Mouse (Mus musculus): ENCODE results near the gene Pi4kb. TPM values are rescaled to one million over a fixed set of nuclear protein-coding genes. Genes with fewer than 3 reads are reported as not detected.

The Pi4kb gene
- total and polyA plus RNA-seq, 3 experiments, result 24.0 to 39.2 (median 30.7) TPM

GRCm38 (mm10) chr3:95024551-95024950 lies 50.0 kb downstream of the Pi4kb start:
- dilution Hi-C loops (cut with MboI; ENCODE audit: extremely low pct_ligation_motif_present, extremely low pct_unique_long_range_greater_than_20kb, low sequenced_read_pairs) (no loop called here), in situ Hi-C loops (cut with MboI; ENCODE audit: low pct_ligation_motif_present, low pct_unique_long_range_greater_than_20kb, low sequenced_read_pairs) (no loop called here)
- no peaks in the 10 kb centered on the region for H3K79me2 ChIP-seq (replicated peaks; ENCODE audit: control insufficient read depth, extremely low read depth, insufficient read depth, poor library complexity, severe bottlenecking)
- no peak overlapping the region for H3K27ac ChIP-seq (ENCODE audit: insufficient read depth, low read depth)
- H3K9me3 ChIP-seq (replicated peaks; ENCODE audit: low read length), result no peaks in the 10 kb centered on the region
- H3K4me2 ChIP-seq (ENCODE audit: insufficient read depth, low read depth, poor library complexity, severe bottlenecking), result no peak overlapping the region
- no peak overlapping the region for H3K4me3 ChIP-seq (replicated peaks in 1 of 3; ENCODE audit: low read depth in 2 of 3, low read length in 2 of 3, poor library complexity in 1 of 3)
- H3K36me3 ChIP-seq (replicated peaks in 1 of 2; ENCODE audit: control insufficient read depth in 1 of 2, insufficient read depth in 1 of 2, low read length in 1 of 2), result peaks cover 4 to 33% of the 10 kb centered on the region in 2 experiments
- H3K9ac ChIP-seq (ENCODE audit: insufficient read depth, low read depth), result no peak overlapping the region
- no peaks in the 10 kb centered on the region for H3K27me3 ChIP-seq (replicated peaks)
- peaks cover 0 to 15% of the 10 kb centered on the region in 2 experiments; a peak in 2 of 4 replicates for H3K4me1 ChIP-seq (ENCODE audit: control insufficient read depth in 1 of 2, insufficient read depth in 2 of 2)
- no peak for DNase-seq (ENCODE audit: extremely low read depth)
- TF ChIP-seq CHD1 (IDR thresholded peaks at IDR 0.05; ENCODE audit: low read depth, low read length) (no peak), KAT2A (IDR thresholded peaks at IDR 0.05; ENCODE audit: insufficient replicate concordance, low read length) (no peak), JUN (IDR thresholded peaks at IDR 0.05; ENCODE audit: insufficient read depth, low read depth, low read length) (no peak), GABPA (IDR thresholded peaks at IDR 0.05; ENCODE audit: insufficient replicate concordance, low read depth, low read length) (no peak), SMC3 (IDR thresholded peaks at IDR 0.05; ENCODE audit: low read depth, low read length) (no peak), ZC3H11A (IDR thresholded peaks at IDR 0.05; ENCODE audit: low read depth, low read length) (no peak), CHD2 (IDR thresholded peaks at IDR 0.05; ENCODE audit: low read length) (no peak), PAX5 (IDR thresholded peaks at IDR 0.05; ENCODE audit: low read length) (no peak), MEF2A (IDR thresholded peaks at IDR 0.05; ENCODE audit: borderline replicate concordance, low read depth, low read length) (no peak), MXI1 (IDR thresholded peaks at IDR 0.05; ENCODE audit: low read depth, low read length) (no peak), ZNF384 (IDR thresholded peaks at IDR 0.05; ENCODE audit: low read depth, low read length) (no peak), IRF4 (IDR thresholded peaks at IDR 0.05; ENCODE audit: low read depth, low read length) (no peak), UBTF (IDR thresholded peaks at IDR 0.05; ENCODE audit: low read depth, low read length) (no peak), MYC (IDR thresholded peaks at IDR 0.05; ENCODE audit: low read depth, low read length) (no peak), MAZ (IDR thresholded peaks at IDR 0.05; ENCODE audit: low read depth, low read length) (no peak), BHLHE40 (IDR thresholded peaks at IDR 0.05; ENCODE audit: low read depth, low read length) (no peak), MAFK (IDR thresholded peaks at IDR 0.05; ENCODE audit: insufficient replicate concordance, low read length) (no peak)

- Histone ChIP-seq H3K79me2 (replicated peaks; ENCODE audit: control insufficient read depth, extremely low read depth, insufficient read depth, poor library complexity, severe bottlenecking) (no peaks in the 10 kb centered on the region), H3K4me2 (ENCODE audit: insufficient read depth, low read depth, poor library complexity, severe bottlenecking) (no peak overlapping the region), H3K4me3 (replicated peaks in 1 of 3; ENCODE audit: low read depth in 2 of 3, low read length in 2 of 3, poor library complexity in 1 of 3) (no peak overlapping the region), H3K36me3 (replicated peaks in 1 of 2; ENCODE audit: control insufficient read depth in 1 of 2, insufficient read depth in 1 of 2, low read length in 1 of 2) (peaks cover 9 to 35% of the 10 kb centered on the region in 2 experiments), H3K27ac (ENCODE audit: insufficient read depth, low read depth) (no peak overlapping the region), H3K4me1 (ENCODE audit: control insufficient read depth in 1 of 2, insufficient read depth in 2 of 2) (peaks cover 0 to 15% of the 10 kb centered on the region in 2 experiments; a peak in 2 of 4 replicates), H3K9me3 (replicated peaks; ENCODE audit: low read length) (no peaks in the 10 kb centered on the region), H3K9ac (ENCODE audit: insufficient read depth, low read depth) (no peak overlapping the region), H3K27me3 (replicated peaks) (no peaks in the 10 kb centered on the region)
- TF ChIP-seq RCOR1 (conservative IDR thresholded peaks at IDR 0.05; ENCODE audit: low read depth, low read length) (no peak), ZNF384 (IDR thresholded peaks at IDR 0.05; ENCODE audit: low read depth, low read length) (no peak), PAX5 (IDR thresholded peaks at IDR 0.05; ENCODE audit: low read length) (no peak)
- dilution Hi-C loops (cut with MboI; ENCODE audit: extremely low pct_ligation_motif_present, extremely low pct_unique_long_range_greater_than_20kb, low sequenced_read_pairs) (no loop called here), in situ Hi-C loops (cut with MboI; ENCODE audit: low pct_ligation_motif_present, low pct_unique_long_range_greater_than_20kb, low sequenced_read_pairs) (no loop called here)
- DNase-seq (ENCODE audit: extremely low read depth), result no peak
Measured at GRCm38 (mm10) chr3:95025202-95025601, 50.7 kb downstream of the Pi4kb start.

Measured in CH12.LX (cell line).